Mouse (Mus musculus) embryonic facial prominence, embryonic 12.5 days (tissue): Measurements from ENCODE around the gene Rab21. TPM values are rescaled to one million over a fixed set of nuclear protein-coding genes. Genes with fewer than 3 reads are reported as not detected.
"Not testable (repeated sequence)": the region's sequence is repeated elsewhere in the genome, so short reads cannot be mapped to it uniquely, and the experiment has no call there.

Source experiments
- ATAC-seq: fragments of 200-750 bp; cut with Nextera tagmentation; 2 replicates; pipeline ENCODE4 v1.8.0; 2017; ENCODE audit not compliant: insufficient number of reproducible peaks, insufficient read depth, low FRiP score, low TSS enrichment
- H3K27ac ChIP-seq: fragments of 300-500 bp; sonication (generic); 2 replicates; pipeline ENCODE4 v1.5.1; 2016; ENCODE audit warnings: mild to moderate bottlenecking
- H3K27me3 ChIP-seq: fragments of 300-500 bp; sonication (generic); 2 replicates; pipeline ENCODE4 v1.6.1; 2016; ENCODE audit warnings: mild to moderate bottlenecking, moderate library complexity
- H3K36me3 ChIP-seq: fragments of 300-500 bp; sonication (generic); 2 replicates; pipeline ENCODE4 v1.6.1; 2016; ENCODE audit warnings: mild to moderate bottlenecking
- H3K4me1 ChIP-seq: fragments of 300-500 bp; sonication (generic); 2 replicates; pipeline ENCODE4 v1.6.1; 2016
- H3K4me2 ChIP-seq: fragments of 300-500 bp; sonication (generic); replicated peaks from 2 replicates; pipeline ENCODE4 v1.6.1; 2016; ENCODE audit warnings: mild to moderate bottlenecking, moderate library complexity
- H3K4me3 ChIP-seq: fragments of 300-500 bp; sonication (generic); 2 replicates; pipeline ENCODE4 v1.5.1; 2016; ENCODE audit warnings: mild to moderate bottlenecking
- H3K9ac ChIP-seq: fragments of 300-500 bp; sonication (generic); 2 replicates; pipeline ENCODE4 v1.6.1; 2016; ENCODE audit warnings: mild to moderate bottlenecking, moderate library complexity
- H3K9me3 ChIP-seq: fragments of 300-500 bp; sonication (generic); 2 replicates; pipeline ENCODE4 v1.6.1; 2016; ENCODE audit warnings: mild to moderate bottlenecking, moderate library complexity
- WGBS: fragments of 180-500 bp; shearing (Covaris S2); methylation state at CpG from one replicate; pipeline ENCODE4 v1.1.7; 2016; 5-methylcytosine and 5-hydroxymethylcytosine counted together
- polyA plus RNA-seq: library from polyadenylated mRNA; unstranded; fragments of >200 nt; fragmentation: Nextera tagmentation; extraction: Ambion mirVana; gene quantifications from 2 replicates; pipeline ENCODE4 v1.2.1, GENCODE M21; 2016

Rab21 gene
- polyA plus RNA-seq, 1 experiment from 2014 or later, result 4.3 TPM

DNA sequence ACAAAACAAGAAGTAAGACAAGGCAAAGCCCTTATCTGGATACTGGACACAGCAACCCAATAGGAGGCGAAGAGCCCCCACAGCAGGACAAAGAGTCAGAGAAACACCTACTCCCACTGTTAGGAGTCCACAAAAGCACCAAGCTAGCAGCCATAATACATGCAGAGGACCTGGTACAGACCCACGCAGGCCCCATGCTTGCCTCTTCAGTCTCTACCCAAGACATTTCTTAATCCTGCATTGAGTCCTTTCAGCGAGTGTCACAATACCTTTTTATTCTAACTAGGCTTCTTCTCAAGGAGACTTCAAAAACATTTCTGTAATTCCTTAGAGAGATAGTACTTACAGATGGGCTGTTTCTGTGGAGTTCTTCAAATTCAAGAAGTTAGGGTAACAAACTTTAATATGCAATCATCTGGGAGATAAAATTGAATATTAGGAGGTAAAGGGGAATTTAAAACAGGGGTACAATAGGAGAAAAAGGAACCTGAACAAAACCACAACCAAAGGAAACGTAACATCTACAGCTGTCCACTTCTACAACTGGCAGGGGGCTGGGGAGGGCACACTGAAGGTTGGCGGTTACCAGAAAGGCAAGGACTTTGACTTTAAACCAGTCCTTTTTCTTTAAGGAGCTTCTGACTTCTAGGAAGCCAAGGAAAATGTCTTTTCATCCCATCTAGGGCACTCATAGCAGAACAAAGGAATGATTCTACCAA lies 6.1 kb upstream of the Rab21 start:
- H3K27me3 ChIP-seq, result no peaks in the 10 kb centered on the region
- 74% methylated on average over 5 of the region's 5 CpGs for WGBS

DNA sequence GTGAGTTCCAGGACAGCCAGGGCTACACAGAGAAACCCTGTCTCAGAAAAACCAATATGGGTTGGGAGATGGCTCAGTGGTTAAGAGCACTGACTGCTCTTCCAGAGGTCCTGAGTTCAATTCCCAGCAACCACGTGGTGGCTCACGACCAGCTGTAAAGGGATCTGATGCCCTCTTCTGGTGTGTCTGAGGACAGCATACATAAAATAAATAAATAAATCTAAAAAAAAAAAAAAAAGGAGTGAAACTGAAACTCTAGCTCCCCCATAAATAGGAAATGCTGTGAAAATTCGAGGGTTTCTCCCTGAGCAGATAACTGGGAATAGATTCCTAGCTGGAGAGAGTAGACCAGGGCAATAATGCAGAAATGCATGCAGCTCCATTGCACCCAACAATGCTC lies 3.0 kb upstream of the Rab21 start:
- peaks cover 11% of the 10 kb centered on the region for H3K4me1 ChIP-seq
- H3K27me3 ChIP-seq, H3K4me2 ChIP-seq, H3K9ac ChIP-seq, H3K4me3 ChIP-seq, H3K36me3 ChIP-seq, H3K27ac ChIP-seq, ATAC-seq, H3K9me3 ChIP-seq: not testable (repeated sequence)
- 61% methylated on average over 3 of the region's 3 CpGs for WGBS

More for the DNA sequence above, 6.1 kb upstream of the Rab21 start:
- H3K36me3 ChIP-seq, result no peaks in the 10 kb centered on the region
- no peak overlapping the region for H3K4me2 ChIP-seq
- ATAC-seq, result no peak
- no peak overlapping the region for H3K27ac ChIP-seq
- H3K4me3 ChIP-seq, result no peak overlapping the region
- 0 out of 2 replicates have a peak, but pooled peaks cover under 1% of the 10 kb centered on the region for H3K4me1 ChIP-seq
- H3K9ac ChIP-seq, result no peak overlapping the region
- H3K9me3 ChIP-seq, result no peaks in the 10 kb centered on the region

DNA sequence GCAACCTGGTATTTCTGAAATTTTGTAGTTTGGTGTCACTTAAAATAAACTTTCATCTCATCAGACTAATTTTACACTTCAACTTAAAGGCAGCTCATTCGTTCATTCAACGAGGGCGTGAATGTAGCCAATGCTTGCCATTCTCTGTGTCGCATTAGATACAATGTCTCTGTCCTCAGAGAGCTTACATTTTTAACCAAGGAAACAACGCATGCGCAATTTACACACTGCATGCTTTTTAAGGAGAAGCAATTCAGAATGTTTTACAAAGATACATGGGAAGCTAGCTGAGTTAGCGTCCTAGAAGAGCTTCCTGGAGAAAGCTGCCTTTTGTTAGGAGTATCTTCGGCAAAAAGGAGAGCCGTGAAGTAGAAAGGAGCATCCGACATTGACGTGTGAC lies 919 bp upstream of the Rab21 start:
- no peaks in the 10 kb centered on the region for H3K9me3 ChIP-seq
- H3K4me2 ChIP-seq, result peak overlapping the region; percentile 77
- H3K4me3 ChIP-seq, result peak overlapping the region; percentile 72
- no peaks in the 10 kb centered on the region for H3K36me3 ChIP-seq
- no peak for ATAC-seq
- H3K9ac ChIP-seq, result no peak overlapping the region; the same call in 1 of the 2 replicates
- H3K27me3 ChIP-seq, result no peaks in the 10 kb centered on the region
- WGBS, result 62% methylated on average over 11 of the region's 11 CpGs
- no peak overlapping the region for H3K27ac ChIP-seq
- H3K4me1 ChIP-seq, result peaks cover 23% of the 10 kb centered on the region

DNA sequence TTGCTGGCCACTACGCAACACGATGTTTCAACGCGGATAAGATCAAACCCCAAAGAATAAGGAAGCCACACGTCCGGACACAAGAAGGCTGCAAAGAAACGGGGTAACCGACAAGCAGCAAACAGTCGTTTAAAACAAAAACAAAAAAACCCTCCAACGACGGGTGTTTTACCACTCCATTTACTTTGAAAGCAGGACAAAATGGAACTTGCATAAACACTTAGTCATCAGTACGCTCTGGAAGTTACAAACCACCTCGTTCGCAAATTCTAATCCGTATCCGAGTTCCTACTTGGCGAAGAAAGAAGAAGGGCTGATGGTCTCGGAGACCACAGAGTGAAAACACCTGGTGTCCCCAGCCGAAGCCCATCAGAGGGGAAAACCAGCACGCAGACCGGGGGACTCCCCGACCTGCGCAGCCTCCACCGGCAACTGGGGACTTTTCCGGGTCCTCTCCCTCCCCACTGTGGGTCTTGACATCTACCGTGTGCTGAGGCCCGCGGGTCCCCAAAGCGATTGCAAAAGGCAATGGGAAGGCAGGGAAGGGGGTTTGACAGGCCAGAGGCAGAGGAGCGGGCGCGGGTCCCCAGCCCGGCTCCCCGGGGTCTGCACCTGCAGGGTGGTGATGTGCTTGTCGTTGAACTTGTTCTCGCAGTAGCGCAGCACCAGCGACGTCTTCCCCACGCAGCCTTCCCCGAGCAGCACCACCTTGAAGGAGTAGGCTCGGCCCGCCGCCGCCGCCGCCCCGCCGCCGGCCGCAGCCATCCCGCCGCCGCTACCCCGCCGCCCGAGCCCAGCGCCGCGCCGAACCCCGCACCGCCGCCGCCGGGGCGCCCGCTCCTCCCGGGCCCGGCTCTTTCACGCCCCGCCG lies 577 bp downstream of the Rab21 start:
- no peaks in the 10 kb centered on the region for H3K9me3 ChIP-seq
- 2% methylated on average over 59 of the region's 73 CpGs for WGBS
- no peaks in the 10 kb centered on the region for H3K36me3 ChIP-seq
- peak overlapping the region; percentile 85 for H3K27ac ChIP-seq
- ATAC-seq, result peak; percentile 47
- H3K9ac ChIP-seq, result peak overlapping the region; percentile 80
- H3K4me2 ChIP-seq, result peak overlapping the region; percentile 77
- H3K27me3 ChIP-seq, result no peaks in the 10 kb centered on the region
- peaks cover 23% of the 10 kb centered on the region for H3K4me1 ChIP-seq
- H3K4me3 ChIP-seq, result peak overlapping the region; percentile 72

DNA sequence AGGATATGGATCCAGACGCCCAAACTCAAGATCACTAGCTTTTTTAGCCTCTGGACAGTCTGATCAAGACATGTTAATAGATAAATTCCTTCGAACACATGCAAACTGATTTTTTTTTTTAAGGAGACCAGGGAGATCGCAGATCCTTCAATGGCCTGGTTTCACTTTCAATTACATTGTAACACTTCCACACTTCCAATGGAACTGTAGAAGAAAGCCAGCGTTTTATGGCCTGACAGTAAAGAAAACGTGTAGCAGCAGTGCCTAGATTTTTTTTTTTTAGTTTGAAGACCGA lies 1.2 kb downstream of the Rab21 start:
- Histone ChIP-seq H3K27ac (no peak overlapping the region), H3K4me1 (peaks cover 23% of the 10 kb centered on the region), H3K27me3 (no peaks in the 10 kb centered on the region), H3K36me3 (no peaks in the 10 kb centered on the region), H3K4me2 (peak overlapping the region; percentile 77), H3K9ac (peak overlapping the region; percentile 80), H3K9me3 (no peaks in the 10 kb centered on the region), H3K4me3 (peak overlapping the region; percentile 72)
- WGBS, result 27% methylated on average over 6 of the region's 6 CpGs
- no peak for ATAC-seq

DNA sequence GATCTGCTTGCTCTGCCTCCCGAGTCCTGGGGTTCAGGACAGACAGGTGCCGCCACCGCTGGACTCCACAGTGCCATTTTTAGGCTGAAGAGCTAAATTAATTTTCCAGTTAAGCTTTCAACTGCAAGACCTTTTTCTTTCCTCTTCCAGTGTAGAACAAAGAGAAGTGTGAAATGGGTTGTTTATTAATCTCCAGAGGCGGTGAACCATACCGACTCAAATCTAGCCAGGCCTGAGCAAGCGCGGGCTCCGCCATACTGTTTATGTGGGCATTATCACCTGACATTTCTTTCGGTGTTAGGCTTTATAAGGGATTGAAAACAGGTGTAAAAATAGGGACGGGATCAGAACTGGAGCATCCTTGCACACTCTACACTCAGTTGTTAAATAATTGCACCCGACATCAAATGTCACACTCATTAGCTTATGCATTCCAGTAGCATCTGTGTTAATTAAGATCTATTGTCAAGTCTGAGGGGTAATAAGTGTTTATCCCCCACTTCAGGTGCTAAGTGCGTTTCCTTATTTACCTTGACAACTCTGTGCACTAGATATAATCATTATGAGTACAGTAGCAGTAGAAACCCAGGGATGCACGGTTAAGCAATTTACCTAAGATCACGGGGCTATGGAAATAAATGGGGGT lies 1.6 kb downstream of the Rab21 start:
- WGBS, result 84% methylated on average over 14 of the region's 14 CpGs
- no peak overlapping the region for H3K27ac ChIP-seq
- H3K36me3 ChIP-seq, result no peaks in the 10 kb centered on the region
- peak overlapping the region; percentile 72 for H3K4me3 ChIP-seq
- ATAC-seq, result no peak
- no peaks in the 10 kb centered on the region for H3K9me3 ChIP-seq
- H3K9ac ChIP-seq, result peak overlapping the region; percentile 80
- peak overlapping the region; percentile 77 for H3K4me2 ChIP-seq
- H3K27me3 ChIP-seq, result no peaks in the 10 kb centered on the region
- H3K4me1 ChIP-seq, result peaks cover 23% of the 10 kb centered on the region

DNA sequence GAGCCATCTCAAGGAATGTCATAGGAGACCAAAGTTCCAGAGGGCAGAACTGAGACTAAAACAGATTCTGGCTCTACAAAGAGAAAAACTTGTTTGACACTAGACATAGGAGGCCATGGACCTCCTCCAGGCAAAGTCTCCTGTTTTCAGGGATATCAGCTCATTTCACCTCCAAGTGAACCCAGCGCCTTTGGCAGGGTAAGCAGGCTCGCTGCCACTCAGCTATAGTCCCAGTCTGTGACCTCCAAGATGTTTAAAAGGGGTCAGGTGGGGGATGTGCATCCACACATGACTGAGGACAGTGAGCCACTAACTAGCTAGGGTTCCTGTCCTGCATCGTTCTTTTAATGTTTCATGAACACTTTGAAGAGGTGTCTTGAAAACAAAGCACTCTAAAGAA lies 2.7 kb downstream of the Rab21 start:
- ATAC-seq, result no peak
- Histone ChIP-seq H3K4me2 (no peak overlapping the region), H3K27me3 (no peaks in the 10 kb centered on the region), H3K9me3 (no peaks in the 10 kb centered on the region), H3K36me3 (no peaks in the 10 kb centered on the region), H3K4me1 (peaks cover 23% of the 10 kb centered on the region), H3K4me3 (no peak overlapping the region), H3K9ac (no peak overlapping the region), H3K27ac (no peak overlapping the region)
- WGBS, result 60% methylated on average over 3 of the region's 3 CpGs

DNA sequence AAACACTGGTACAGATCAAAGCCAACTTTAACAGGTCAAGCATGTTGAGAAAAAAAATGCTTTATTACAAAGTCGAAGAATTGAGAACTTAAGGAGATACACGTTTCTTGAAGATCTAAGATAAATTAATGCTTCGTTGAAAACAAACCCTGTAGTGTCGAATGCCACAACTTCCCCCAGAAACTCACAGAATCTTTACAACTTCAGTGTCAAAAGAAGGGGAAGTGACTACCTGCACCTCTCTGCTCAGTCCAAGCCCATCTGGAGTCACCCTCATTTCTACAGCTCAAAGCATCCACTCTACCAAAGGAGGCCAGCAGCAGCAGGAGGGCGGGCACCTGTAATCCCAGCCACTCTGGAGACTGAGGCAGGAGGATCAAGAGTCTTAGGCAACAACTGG lies 3.2 kb downstream of the Rab21 start:
- Histone ChIP-seq H3K9me3 (no peaks in the 10 kb centered on the region), H3K27me3 (no peaks in the 10 kb centered on the region), H3K4me3 (no peak overlapping the region), H3K9ac (no peak overlapping the region), H3K27ac (no peak overlapping the region), H3K4me1 (peaks cover 23% of the 10 kb centered on the region), H3K4me2 (no peak overlapping the region), H3K36me3 (no peaks in the 10 kb centered on the region)
- 84% methylated on average over 5 of the region's 5 CpGs for WGBS
- ATAC-seq, result no peak

DNA sequence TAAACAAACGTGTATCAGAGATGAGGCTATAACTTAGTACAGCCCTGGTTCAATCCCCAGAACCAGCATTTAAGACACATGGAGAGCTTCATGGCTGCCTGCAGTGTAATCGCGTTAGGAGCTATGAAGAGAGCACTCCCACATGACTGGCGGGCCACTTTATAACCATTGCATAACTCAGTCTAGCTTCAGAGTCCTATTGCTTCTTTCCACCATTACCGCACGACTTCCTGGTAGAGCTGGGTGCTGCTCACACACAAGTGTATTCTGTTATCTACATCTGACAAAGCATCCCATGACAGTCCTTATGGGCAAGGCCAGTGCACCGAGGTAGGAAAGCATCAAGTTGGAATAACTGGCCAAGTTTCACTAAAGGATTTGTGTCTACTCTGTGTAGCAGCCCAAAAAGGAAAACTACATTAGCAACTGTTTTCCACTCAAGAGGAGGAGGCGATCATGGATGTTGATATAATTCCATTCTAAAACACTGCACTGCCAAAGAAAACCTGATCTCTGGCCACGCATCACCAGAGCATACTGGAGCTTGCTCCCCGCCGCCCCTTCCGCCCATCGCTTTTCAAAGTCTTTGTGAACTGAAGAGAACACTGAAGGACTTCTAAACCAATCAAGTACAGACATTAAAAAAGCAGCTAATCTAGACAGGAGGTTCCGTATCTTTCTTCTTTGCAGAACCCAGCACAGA lies 4.0 kb downstream of the Rab21 start:
- ATAC-seq, result no peak
- Histone ChIP-seq H3K9ac (no peak overlapping the region), H3K36me3 (no peaks in the 10 kb centered on the region), H3K4me3 (no peak overlapping the region), H3K4me2 (no peak overlapping the region), H3K9me3 (no peaks in the 10 kb centered on the region), H3K4me1 (peaks cover 22% of the 10 kb centered on the region), H3K27ac (no peak overlapping the region), H3K27me3 (no peaks in the 10 kb centered on the region)
- 88% methylated on average over 14 of the region's 14 CpGs for WGBS

DNA sequence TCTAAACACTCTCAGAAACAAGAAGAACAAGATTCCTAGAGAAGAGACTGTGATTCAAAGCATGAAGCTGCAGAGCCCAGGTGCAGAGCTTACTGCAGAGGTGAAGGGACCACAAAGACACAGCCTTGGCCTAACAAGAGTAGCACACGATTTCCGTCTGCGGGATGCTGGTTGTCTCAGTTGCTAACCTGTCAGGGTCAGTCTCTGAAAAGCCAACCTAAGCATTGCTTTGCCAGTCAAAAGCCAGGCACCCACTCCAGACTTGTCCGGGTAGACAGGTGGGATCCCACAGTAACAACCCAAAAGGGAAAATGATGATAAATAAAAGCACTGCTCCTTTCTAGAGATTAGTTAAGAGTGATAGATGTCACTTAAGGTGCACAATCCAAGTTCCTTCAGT lies 6.2 kb downstream of the Rab21 start:
- H3K4me3 ChIP-seq, result no peak overlapping the region
- H3K9me3 ChIP-seq, result no peaks in the 10 kb centered on the region
- ATAC-seq, result no peak
- H3K27me3 ChIP-seq, result no peaks in the 10 kb centered on the region
- no peaks in the 10 kb centered on the region for H3K36me3 ChIP-seq
- WGBS, result 93% methylated on average over 4 of the region's 4 CpGs
- no peak overlapping the region for H3K9ac ChIP-seq
- H3K27ac ChIP-seq, result no peak overlapping the region
- peaks cover 20% of the 10 kb centered on the region for H3K4me1 ChIP-seq
- no peak overlapping the region for H3K4me2 ChIP-seq

DNA sequence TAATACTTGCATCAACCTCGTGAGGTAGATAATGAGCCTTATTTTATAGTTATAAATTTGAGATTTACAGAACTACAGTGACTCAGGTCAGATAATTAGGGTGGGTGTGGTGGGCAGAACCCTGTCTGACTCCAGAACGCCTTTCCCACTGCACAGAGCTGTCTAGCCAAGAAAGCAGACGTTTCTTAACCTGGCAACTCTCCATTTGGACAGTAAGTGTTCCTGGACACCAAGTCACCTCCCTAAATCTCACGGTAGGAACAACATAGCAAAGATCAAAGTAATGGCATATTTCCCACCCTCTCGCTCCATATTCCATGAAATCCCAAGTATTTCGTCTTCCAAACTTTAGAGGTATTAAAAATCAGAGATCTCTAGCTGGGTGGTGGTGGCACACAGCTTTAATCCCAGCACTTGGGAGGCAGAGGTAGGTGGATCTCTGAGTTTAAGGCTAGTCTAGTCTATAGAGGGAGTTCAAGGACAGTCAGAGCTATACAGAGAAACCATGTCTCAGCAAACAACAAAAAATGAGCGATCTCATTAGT lies 8.0 kb downstream of the Rab21 start:
- Histone ChIP-seq H3K9me3 (no peaks in the 10 kb centered on the region), H3K27ac (no peak overlapping the region), H3K27me3 (no peaks in the 10 kb centered on the region), H3K4me1 (peaks cover 4% of the 10 kb centered on the region; the same call in 1 of the 2 replicates), H3K4me2 (no peak overlapping the region), H3K4me3 (no peak overlapping the region), H3K9ac (no peak overlapping the region), H3K36me3 (no peaks in the 10 kb centered on the region)
- WGBS, result 90% methylated on average over 7 of the region's 7 CpGs
- ATAC-seq, result no peak
